Mouse (Mus musculus) forebrain, embryonic 13.5 days (tissue): ENCODE measurements around the gene Rgs4. TPM values are rescaled to one million over a fixed set of nuclear protein-coding genes. Genes with fewer than 3 reads are reported as not detected.

ENCODE experiments used
- ATAC-seq: fragments of 200-750 bp; cut with Nextera tagmentation; 2 replicates; pipeline ENCODE4 v1.8.0; 2017
- H3K27ac ChIP-seq: fragments of 300-500 bp; sonication (generic); 2 replicates; pipeline ENCODE4 v1.5.1; 2015; ENCODE audit warnings: inconsistent platforms, mild to moderate bottlenecking, moderate library complexity
- H3K27me3 ChIP-seq: fragments of 300-500 bp; sonication (generic); 2 replicates; pipeline ENCODE4 v1.6.1; 2015; ENCODE audit warnings: mild to moderate bottlenecking, inconsistent platforms
- H3K36me3 ChIP-seq: fragments of 300-500 bp; sonication (generic); 2 replicates; pipeline ENCODE4 v1.6.1; 2015; ENCODE audit warnings: mild to moderate bottlenecking, inconsistent platforms; ENCODE audit not compliant: poor library complexity, severe bottlenecking
- H3K4me1 ChIP-seq: fragments of 300-500 bp; sonication (generic); 2 replicates; pipeline ENCODE4 v1.6.1; 2015; ENCODE audit warnings: inconsistent platforms
- H3K4me2 ChIP-seq: fragments of 300-500 bp; sonication (generic); 2 replicates; pipeline ENCODE4 v1.6.1; 2015; ENCODE audit warnings: inconsistent platforms, mild to moderate bottlenecking, moderate library complexity
- H3K4me3 ChIP-seq: fragments of 300-500 bp; sonication (generic); 2 replicates; pipeline ENCODE4 v1.5.1; 2015; ENCODE audit warnings: mild to moderate bottlenecking, inconsistent platforms
- H3K9ac ChIP-seq: fragments of 300-500 bp; sonication (generic); 2 replicates; pipeline ENCODE4 v1.6.1; 2015; ENCODE audit warnings: mild to moderate bottlenecking, inconsistent platforms
- H3K9me3 ChIP-seq: fragments of 300-500 bp; sonication (generic); replicated peaks from 2 replicates; pipeline ENCODE4 v1.6.1; 2016; ENCODE audit warnings: inconsistent platforms
- WGBS: fragments of 180-500 bp; shearing (Covaris S2); methylation state at CpG from one replicate; pipeline ENCODE4 v1.1.7; 2015; 5-methylcytosine and 5-hydroxymethylcytosine counted together
- polyA plus RNA-seq: library from polyadenylated mRNA; unstranded; fragments of >200 nt; fragmentation: Nextera tagmentation; extraction: Ambion mirVana; gene quantifications from 2 replicates; pipeline ENCODE4 v1.2.1, GENCODE M21; 2015

The Rgs4 gene
- polyA plus RNA-seq, 1 experiment from 2014 or later = 18.2 TPM

GRCm38 (mm10) chr1:169736139-169736538, 11.3 kb downstream of the Rgs4 start:
- ATAC-seq = no peak

GRCm38 (mm10) chr1:169730599-169731100, 16.8 kb downstream of the Rgs4 start:
- Histone ChIP-seq H3K36me3 (no peaks in the 10 kb centered on the region), H3K4me2 (no peak overlapping the region), H3K9ac (no peak overlapping the region), H3K4me3 (no peak overlapping the region), H3K4me1 (no peaks in the 10 kb centered on the region), H3K27me3 (no peaks in the 10 kb centered on the region), H3K9me3 (no peaks in the 10 kb centered on the region), H3K27ac (no peak overlapping the region)
- 68% methylated on average over 7 of the region's 7 CpGs for WGBS
- no peak for ATAC-seq

More at GRCm38 (mm10) chr1:169736139-169736538, 11.3 kb downstream of the Rgs4 start:
- H3K9me3 ChIP-seq = no peaks in the 10 kb centered on the region
- no peak overlapping the region for H3K4me2 ChIP-seq
- WGBS = 90% methylated on average over 6 of the region's 6 CpGs
- no peak overlapping the region for H3K9ac ChIP-seq
- no peaks in the 10 kb centered on the region for H3K4me1 ChIP-seq
- H3K4me3 ChIP-seq = no peak overlapping the region
- no peaks in the 10 kb centered on the region for H3K36me3 ChIP-seq
- H3K27ac ChIP-seq = no peak overlapping the region
- H3K27me3 ChIP-seq = no peaks in the 10 kb centered on the region

GRCm38 (mm10) chr1:169726319-169726718, 21.1 kb downstream of the Rgs4 start:
- Histone ChIP-seq H3K27me3 (no peaks in the 10 kb centered on the region), H3K4me2 (no peak overlapping the region), H3K9ac (no peak overlapping the region), H3K4me3 (no peak overlapping the region), H3K9me3 (no peaks in the 10 kb centered on the region), H3K4me1 (no peaks in the 10 kb centered on the region), H3K36me3 (no peaks in the 10 kb centered on the region), H3K27ac (no peak overlapping the region)
- ATAC-seq = no peak
- WGBS = 84% methylated on average over 3 of the region's 3 CpGs

GRCm38 (mm10) chr1:169721836-169722235, 25.6 kb downstream of the Rgs4 start:
- H3K4me1 ChIP-seq = no peaks in the 10 kb centered on the region
- whole genome bisulfite sequencing = 75% methylated on average over 2 of the region's 2 CpGs
- H3K9me3 ChIP-seq = no peaks in the 10 kb centered on the region
- H3K36me3 ChIP-seq = no peaks in the 10 kb centered on the region
- no peak for ATAC-seq
- no peak overlapping the region for H3K27ac ChIP-seq
- H3K4me3 ChIP-seq = no peak overlapping the region
- no peaks in the 10 kb centered on the region for H3K27me3 ChIP-seq
- H3K4me2 ChIP-seq = no peak overlapping the region
- H3K9ac ChIP-seq = no peak overlapping the region

GRCm38 (mm10) chr1:169704395-169705087, 42.9 kb downstream of the Rgs4 start:
- Histone ChIP-seq H3K4me2 (no peak overlapping the region), H3K4me1 (no peaks in the 10 kb centered on the region), H3K36me3 (no peaks in the 10 kb centered on the region), H3K9ac (no peak overlapping the region), H3K4me3 (no peak overlapping the region), H3K9me3 (no peaks in the 10 kb centered on the region), H3K27ac (no peak overlapping the region), H3K27me3 (no peaks in the 10 kb centered on the region)
- 93% methylated on average over 4 of the region's 4 CpGs for WGBS
- ATAC-seq = no peak

- no peaks in the 10 kb centered on the region for H3K36me3 ChIP-seq
- H3K4me3 ChIP-seq = no peak overlapping the region
- no peaks in the 10 kb centered on the region for H3K4me1 ChIP-seq
- no peaks in the 10 kb centered on the region for H3K27me3 ChIP-seq
- 88% methylated on average over 2 of the region's 2 CpGs for WGBS
- H3K4me2 ChIP-seq = no peak overlapping the region
- H3K27ac ChIP-seq = no peak overlapping the region
- no peaks in the 10 kb centered on the region for H3K9me3 ChIP-seq
- no peak for ATAC-seq
- no peak overlapping the region for H3K9ac ChIP-seq
Observed at GRCm38 (mm10) chr1:169699184-169699583, 48.3 kb downstream of the Rgs4 start.

- Histone ChIP-seq H3K27ac (no peak overlapping the region), H3K4me1 (0 out of 2 replicates have a peak, but pooled peaks cover 3% of the 10 kb centered on the region), H3K9ac (no peak overlapping the region), H3K4me2 (no peak overlapping the region), H3K36me3 (no peaks in the 10 kb centered on the region), H3K4me3 (no peak overlapping the region), H3K27me3 (no peaks in the 10 kb centered on the region), H3K9me3 (no peaks in the 10 kb centered on the region)
- WGBS = 79% methylated on average over 4 of the region's 4 CpGs
- no peak for ATAC-seq
Observed at GRCm38 (mm10) chr1:169697236-169697635, 50.2 kb downstream of the Rgs4 start.

GRCm38 (mm10) chr1:169695356-169695755, 52.1 kb downstream of the Rgs4 start:
- H3K9me3 ChIP-seq = no peaks in the 10 kb centered on the region
- H3K4me1 ChIP-seq = 0 out of 2 replicates have a peak, but pooled peaks cover 3% of the 10 kb centered on the region
- H3K36me3 ChIP-seq = no peaks in the 10 kb centered on the region
- no peak overlapping the region for H3K4me2 ChIP-seq
- ATAC-seq = no peak
- WGBS = 94% methylated on average over 3 of the region's 3 CpGs
- H3K9ac ChIP-seq = no peak overlapping the region
- no peak overlapping the region for H3K4me3 ChIP-seq
- no peaks in the 10 kb centered on the region for H3K27me3 ChIP-seq
- no peak overlapping the region for H3K27ac ChIP-seq

- ATAC-seq = no peak
- no peak overlapping the region for H3K4me3 ChIP-seq
Observed at GRCm38 (mm10) chr1:169693537-169693936, 53.9 kb downstream of the Rgs4 start.

GRCm38 (mm10) chr1:169693040-169693439, 54.4 kb downstream of the Rgs4 start:
- Histone ChIP-seq H3K9ac (no peak overlapping the region), H3K27me3 (no peaks in the 10 kb centered on the region), H3K4me3 (no peak overlapping the region), H3K36me3 (no peaks in the 10 kb centered on the region), H3K9me3 (no peaks in the 10 kb centered on the region), H3K4me2 (no peak overlapping the region), H3K27ac (no peak overlapping the region), H3K4me1 (0 out of 2 replicates have a peak, but pooled peaks cover 3% of the 10 kb centered on the region)
- 72% methylated on average over 2 of the region's 2 CpGs for WGBS
- no peak for ATAC-seq

More at GRCm38 (mm10) chr1:169693537-169693936, 53.9 kb downstream of the Rgs4 start:
- WGBS = 82% methylated on average over 3 of the region's 3 CpGs
- no peaks in the 10 kb centered on the region for H3K36me3 ChIP-seq
- no peak overlapping the region for H3K9ac ChIP-seq
- H3K4me1 ChIP-seq = 0 out of 2 replicates have a peak, but pooled peaks cover 3% of the 10 kb centered on the region
- no peak overlapping the region for H3K4me2 ChIP-seq
- no peaks in the 10 kb centered on the region for H3K9me3 ChIP-seq
- no peak overlapping the region for H3K27ac ChIP-seq
- H3K27me3 ChIP-seq = no peaks in the 10 kb centered on the region
